In the genomic region with DNA sequence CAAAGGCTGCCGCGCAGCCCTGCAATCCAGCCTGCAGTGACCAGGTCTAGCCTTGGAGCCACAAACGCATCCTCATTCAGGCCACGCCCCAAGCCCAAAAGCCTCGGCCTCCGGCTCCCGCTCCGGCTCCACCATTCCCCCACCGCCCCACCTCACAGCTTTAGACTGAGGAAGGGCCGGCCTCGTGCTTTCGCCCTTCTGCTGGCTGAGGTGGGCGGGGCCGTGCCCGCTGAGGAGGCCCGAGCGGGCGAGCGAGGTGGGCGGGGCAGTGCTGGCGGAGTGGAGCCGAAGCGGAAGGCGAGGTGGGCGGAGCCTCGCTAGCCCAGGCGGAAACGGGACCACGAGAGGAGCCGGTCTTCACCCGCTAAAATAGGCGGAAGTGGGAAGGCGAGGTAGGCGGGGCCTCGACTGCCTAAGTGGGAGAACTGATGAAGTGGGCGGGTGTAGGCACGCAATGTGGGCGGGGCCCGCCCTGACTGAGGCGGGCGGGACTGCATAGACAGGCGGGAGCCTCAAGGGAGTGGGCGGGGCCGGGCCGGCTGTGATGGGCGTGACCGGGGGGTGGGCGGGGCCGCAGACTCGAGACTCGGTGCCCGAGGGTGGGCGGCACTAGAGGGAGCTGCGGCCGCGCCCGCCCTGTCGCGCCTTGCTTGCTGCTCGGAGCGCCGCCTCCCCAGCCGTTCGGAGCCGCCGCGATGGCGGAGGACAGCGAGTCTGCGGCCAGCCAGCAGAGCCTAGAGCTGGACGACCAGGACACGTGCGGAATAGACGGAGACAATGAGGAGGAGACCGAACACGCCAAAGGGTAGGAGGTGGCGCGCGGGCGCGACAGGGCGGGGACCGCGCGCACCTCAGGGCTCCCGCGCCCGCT, we compare ENCODE assay signal across 1 mouse cellular context.
TF ChIP-seq lines count a peak whose summit lies in the region.

A gene (plus strand): TSS at position 611 of the 871 bp plus-strand sequence.

TF ChIP-seq in CH12.LX, 34 proteins besides CTCF, POLR2A, EP300 and RAD21 (continued from another document):
- TF ChIP-seq HCFC1 (IDR thresholded peaks at IDR 0.05; ENCODE audit: low read depth, low read length) = peak; percentile 44; the same call in 1 of the 2 replicates
- TF ChIP-seq ELF1 (IDR thresholded peaks at IDR 0.05; ENCODE audit: low read depth, low read length) = peak; percentile 98
- 0 out of 2 replicates have a peak, but pooled peaks have one; percentile 26 for TF ChIP-seq UBTF (IDR thresholded peaks at IDR 0.05; ENCODE audit: low read depth, low read length)
